30 mouse cellular contexts compared by ENCODE assay signal in the genomic region with DNA sequence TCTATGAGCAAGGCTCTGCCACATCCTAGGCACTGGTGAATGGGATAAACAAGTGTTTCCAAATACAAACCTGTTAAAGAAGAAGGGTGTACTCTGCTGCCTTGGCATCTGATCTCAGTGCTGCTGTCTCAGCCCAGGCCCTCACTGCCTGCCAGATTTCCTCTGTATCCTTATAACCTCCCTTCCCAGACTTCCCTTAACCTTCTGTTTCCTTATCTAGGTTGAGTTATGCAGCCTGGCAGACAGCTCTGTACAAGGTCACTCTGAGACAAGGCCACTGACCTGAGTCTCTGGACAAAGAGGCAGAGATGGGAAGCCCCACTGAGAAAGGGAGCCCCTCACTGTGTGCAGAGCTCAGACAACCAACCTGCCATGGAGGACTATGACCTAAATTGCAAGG. TPM values are rescaled to one million over a fixed set of nuclear protein-coding genes. Genes with fewer than 3 reads are reported as not detected.
DNase-seq lines count a peak whose midpoint lies in the region; ATAC-seq and TF ChIP-seq lines count a peak whose summit lies in the region.
"Had no signal": no experiment of that assay in that cellular context is flagged by ENCODE, and none has a peak within 500 bp of the region (broad histone marks: within the 10 kb centered on the region; RNA-seq: fewer than 3 reads in every experiment).

No protein-coding gene starts in this region.

- H3K4me1 ChIP-seq in heart, embryonic 11.5 days (ENCODE audit: control insufficient read depth, insufficient read depth, low read length), result peaks cover 14% of the 10 kb centered on the region
- peaks cover 6 to 17% of the 10 kb centered on the region in 2 experiments for H3K4me1 ChIP-seq in heart, embryonic 14.5 days (ENCODE audit: control insufficient read depth in 2 of 2, insufficient read depth in 2 of 2, low read length in 2 of 2)
- H3K4me1 ChIP-seq in heart, postnatal 0 days (ENCODE audit: control insufficient read depth, insufficient read depth), result peaks cover 17% of the 10 kb centered on the region
- H3K4me1 ChIP-seq in heart, adult 2 months (ENCODE audit: control insufficient read depth, insufficient read depth, low read length), result peaks cover 5% of the 10 kb centered on the region; the same call in 1 of the 2 replicates
- H3K4me1 ChIP-seq: forebrain, embryonic 10.5 days; forebrain, embryonic 13.5 days had no signal

- no peak overlapping the region for H3K9ac ChIP-seq in heart, embryonic 11.5 days (ENCODE audit: low read depth, low read length)
- H3K9ac ChIP-seq in heart, embryonic 14.5 days (ENCODE audit: low read length), result no peak overlapping the region
- H3K9ac ChIP-seq in heart, postnatal 0 days (replicated peaks; ENCODE audit: low read depth, low read length), result no peak overlapping the region
- H3K9ac ChIP-seq in heart, adult 2 months (ENCODE audit: low read depth, low read length), result no peak overlapping the region
- H3K9ac ChIP-seq: forebrain, embryonic 13.5 days; hindbrain, embryonic 14.5 days had no signal

- no peak; the same call in 1 of the 2 replicates for ATAC-seq in heart, embryonic 11.5 days (replicated peaks; ENCODE audit: insufficient number of reproducible peaks, low FRiP score, low TSS enrichment)
- peak; percentile 66; the same call in 1 of the 2 replicates for ATAC-seq in heart, embryonic 14.5 days (ENCODE audit: insufficient number of reproducible peaks, insufficient read depth, low FRiP score, low read depth)
- ATAC-seq in heart, postnatal 0 days (ENCODE audit: insufficient read depth, low read depth), result peak; percentile 76
- ATAC-seq: forebrain, embryonic 13.5 days; forebrain, embryonic 16.5 days; hindbrain, postnatal 0 days; inflammation-experienced regulatory T-cells, adult 6 months; intestine, embryonic 16.5 days; Patski had no signal

- no peaks in the 10 kb centered on the region for H3K9me3 ChIP-seq in heart, embryonic 11.5 days (replicated peaks; ENCODE audit: control insufficient read depth, low read length)
- H3K9me3 ChIP-seq in heart, embryonic 14.5 days (ENCODE audit: control insufficient read depth, low read length), result no peaks in the 10 kb centered on the region
- no peaks in the 10 kb centered on the region for H3K9me3 ChIP-seq in heart, postnatal 0 days (replicated peaks; ENCODE audit: control insufficient read depth, low read length)
- H3K9me3 ChIP-seq: forebrain, embryonic 10.5 days; forebrain, embryonic 13.5 days; G1E had no signal

- H3K27me3 ChIP-seq in heart, embryonic 11.5 days (ENCODE audit: control insufficient read depth, insufficient read depth, low read length), result no peaks in the 10 kb centered on the region
- H3K27me3 ChIP-seq in heart, embryonic 14.5 days (ENCODE audit: control insufficient read depth, insufficient read depth, low read length), result no peaks in the 10 kb centered on the region
- no peaks in the 10 kb centered on the region for H3K27me3 ChIP-seq in heart, postnatal 0 days (ENCODE audit: control insufficient read depth, insufficient read depth, low read length)
- H3K27me3 ChIP-seq in heart, adult 2 months (ENCODE audit: control insufficient read depth, insufficient read depth, low read length), result no peaks in the 10 kb centered on the region
- H3K27me3 ChIP-seq: CH12.LX; forebrain, embryonic 13.5 days; Patski had no signal

- H3K27ac ChIP-seq in heart, embryonic 11.5 days (ENCODE audit: low read depth, low read length), result peak overlapping the region; percentile 66
- H3K27ac ChIP-seq in heart, embryonic 14.5 days (replicated peaks in 1 of 2; ENCODE audit: control insufficient read depth in 1 of 2, insufficient read depth in 1 of 2, low read depth in 2 of 2, low read length in 2 of 2), result peak overlapping the region; percentile 64 to 76
- peak overlapping the region; percentile 59 for H3K27ac ChIP-seq in heart, postnatal 0 days (ENCODE audit: low read depth)
- H3K27ac ChIP-seq in heart, adult 2 months, result no peak overlapping the region
- H3K27ac ChIP-seq: forebrain, embryonic 10.5 days; forebrain, embryonic 13.5 days; hindbrain, embryonic 14.5 days; hindbrain, postnatal 0 days had no signal

- H3K4me3 ChIP-seq in heart, embryonic 11.5 days (ENCODE audit: low read depth, low read length), result no peak overlapping the region
- no peak overlapping the region for H3K4me3 ChIP-seq in heart, embryonic 14.5 days (ENCODE audit: control insufficient read depth in 1 of 2, insufficient read depth in 1 of 2, low read depth in 1 of 2, low read length in 2 of 2)
- no peak overlapping the region for H3K4me3 ChIP-seq in heart, postnatal 0 days (ENCODE audit: low read depth, low read length)
- no peak overlapping the region for H3K4me3 ChIP-seq in heart, adult 2 months
- H3K4me3 ChIP-seq: forebrain, embryonic 10.5 days; forebrain, embryonic 13.5 days had no signal

- TF ChIP-seq CTCF in heart, postnatal 0 days (IDR thresholded peaks at IDR 0.05; ENCODE audit: low read depth), result no peak
- no peak for TF ChIP-seq CTCF in heart, adult 2 months (IDR thresholded peaks at IDR 0.05)

- intact Hi-C loops in heart, adult 2 months (cut with DNase I), result no loop called here

- H3K4me2 ChIP-seq in heart, embryonic 11.5 days, result no peak overlapping the region
- no peak overlapping the region for H3K4me2 ChIP-seq in heart, embryonic 14.5 days (ENCODE audit: low read length)
- H3K4me2 ChIP-seq in heart, postnatal 0 days (ENCODE audit: low read depth, low read length), result no peak overlapping the region
- H3K4me2 ChIP-seq: forebrain, embryonic 13.5 days; hindbrain, embryonic 14.5 days had no signal

- no peak for TF ChIP-seq POLR2A in heart, adult 2 months (IDR thresholded peaks at IDR 0.05; ENCODE audit: insufficient read depth, low read depth, low read length)

- H3K36me3 ChIP-seq in heart, embryonic 11.5 days (ENCODE audit: control insufficient read depth, insufficient read depth, low read length), result peaks cover 26% of the 10 kb centered on the region
- peaks cover 82% of the 10 kb centered on the region for H3K36me3 ChIP-seq in heart, embryonic 14.5 days (ENCODE audit: control insufficient read depth, insufficient read depth, low read length)
- H3K36me3 ChIP-seq in heart, postnatal 0 days (replicated peaks; ENCODE audit: control insufficient read depth, insufficient read depth, low read length), result peaks cover 77% of the 10 kb centered on the region
- peaks cover 8% of the 10 kb centered on the region for H3K36me3 ChIP-seq in heart, adult 2 months (ENCODE audit: control insufficient read depth, insufficient read depth, low read length)

- H3K79me2 ChIP-seq in heart, adult 2 months (replicated peaks; ENCODE audit: control insufficient read depth, insufficient read depth, low read length), result no peaks in the 10 kb centered on the region

- no peak for TF ChIP-seq EP300 in heart, postnatal 0 days (IDR thresholded peaks at IDR 0.05; ENCODE audit: low read depth)
- no peak for TF ChIP-seq EP300 in heart, adult 2 months (IDR thresholded peaks at IDR 0.05; ENCODE audit: insufficient read depth, low read depth, low read length)

- DNase-seq in adrenal gland, adult 2 months, result peak; percentile 25
- no peak for DNase-seq in adrenal gland, postnatal 10 days
- no peak for DNase-seq in heart, adult 9 months (ENCODE audit: low spot score in 2 of 2)
- no peak for DNase-seq in heart, adult 8-10 months (ENCODE audit: low spot score)
- peak; percentile 37 for DNase-seq in heart, postnatal 0 days (ENCODE audit: low spot score)
- DNase-seq in heart, adult 2 months, result no peak
- DNase-seq: adrenal gland, postnatal 25 days; B cell, adult 2 months; cerebellum, adult 18-20 months; cerebellum, adult 9-10 months; cerebellum, postnatal 14 days; gastrocnemius, postnatal 10 days; gastrocnemius, postnatal 36 days; kidney, adult 18-20 months; kidney, adult 9 months; kidney, postnatal 14 days had no signal

RNA-seq across cellular contexts. Expression of gene Klhdc2, which starts 21.9 kb away (rescaled TPM):
- total RNA-seq in adrenal gland, adult 2 months (2021), result 10 to 100 TPM; 41.6 to 66.7 TPM
- 69.8 and 83.5 TPM in 2 replicates for polyA plus RNA-seq in adrenal gland, adult 2 months (2012; rRNA removed)
- total RNA-seq in adrenal gland, postnatal 10 days (2021), result 10 to 100 TPM; 67.7 to 80.8 TPM
- polyA plus RNA-seq in heart, embryonic 11.5 days (2014; fragmentation: Nextera tagmentation; extraction: Ambion mirVana), result 151 and 157 TPM in 2 replicates
- polyA plus RNA-seq in heart, embryonic 14.5 days (2014; fragmentation: Nextera tagmentation; extraction: Ambion mirVana), result 137 and 144 TPM in 2 replicates
- total RNA-seq in heart, adult 8-10 months (2022), result 100 to 1,000 TPM in 3 of 4 experiments, 10 to 100 TPM in 1; 100.0 to 112 (median 105) TPM
- 168 and 198 TPM in 2 replicates for total RNA-seq in heart, postnatal 0 days (2014; rRNA removed; ENCODE audit: low replicate concordance)
- 128 and 134 TPM in 2 replicates for polyA plus RNA-seq in heart, postnatal 0 days (2015; fragmentation: Nextera tagmentation; extraction: Ambion mirVana)
- 100 to 1,000 TPM in 1 of 2 experiments, 10 to 100 TPM in 1; 93.1 to 114 TPM for total RNA-seq in heart, adult 2 months (2021)
- polyA plus RNA-seq in heart, adult 2 months (2012; rRNA removed), result 46.7 and 81.4 TPM in 2 replicates

RNA-seq across cellular contexts. Expression of gene Nemf, which starts 38.5 kb away (rescaled TPM):
- total RNA-seq in adrenal gland, adult 2 months (2021), result 10 to 100 TPM; 40.8 to 41.5 TPM
- 0.61 and 0.86 TPM in 2 replicates for polyA plus RNA-seq in adrenal gland, adult 2 months (2012; rRNA removed)
- total RNA-seq in adrenal gland, postnatal 10 days (2021), result 10 to 100 TPM; 33.9 to 39.0 TPM
- polyA plus RNA-seq in heart, embryonic 11.5 days (2014; fragmentation: Nextera tagmentation; extraction: Ambion mirVana), result 62.1 and 69.9 TPM in 2 replicates
- 62.7 and 62.9 TPM in 2 replicates for polyA plus RNA-seq in heart, embryonic 14.5 days (2014; fragmentation: Nextera tagmentation; extraction: Ambion mirVana)
- total RNA-seq in heart, adult 8-10 months (2022), result 10 to 100 TPM; 18.9 to 22.6 (median 20.7) TPM
- 12.1 and 23.2 TPM in 2 replicates for total RNA-seq in heart, postnatal 0 days (2014; rRNA removed; ENCODE audit: low replicate concordance)
- polyA plus RNA-seq in heart, postnatal 0 days (2015; fragmentation: Nextera tagmentation; extraction: Ambion mirVana), result 45.7 and 45.9 TPM in 2 replicates
- 10 to 100 TPM; 21.9 to 22.7 TPM for total RNA-seq in heart, adult 2 months (2021)
- polyA plus RNA-seq in heart, adult 2 months (2012; rRNA removed), result 3.8 and 10.5 TPM in 2 replicates

RNA-seq across cellular contexts. Expression of gene Arf6, which starts 53.5 kb away (rescaled TPM):
- total RNA-seq in adrenal gland, adult 2 months (2021), result 100 to 1,000 TPM; 112 to 123 TPM
- 123 and 157 TPM in 2 replicates for polyA plus RNA-seq in adrenal gland, adult 2 months (2012; rRNA removed)
- total RNA-seq in adrenal gland, postnatal 10 days (2021), result 100 to 1,000 TPM in 1 of 2 experiments, 10 to 100 TPM in 1; 94.9 to 116 TPM
- polyA plus RNA-seq in heart, embryonic 11.5 days (2014; fragmentation: Nextera tagmentation; extraction: Ambion mirVana), result 38.0 and 41.6 TPM in 2 replicates
- 41.5 and 49.9 TPM in 2 replicates for polyA plus RNA-seq in heart, embryonic 14.5 days (2014; fragmentation: Nextera tagmentation; extraction: Ambion mirVana)
- 10 to 100 TPM; 33.7 to 39.7 (median 39.6) TPM for total RNA-seq in heart, adult 8-10 months (2022)
- 115 and 155 TPM in 2 replicates for total RNA-seq in heart, postnatal 0 days (2014; rRNA removed; ENCODE audit: low replicate concordance)
- 32.4 and 35.6 TPM in 2 replicates for polyA plus RNA-seq in heart, postnatal 0 days (2015; fragmentation: Nextera tagmentation; extraction: Ambion mirVana)
- 10 to 100 TPM; 35.0 to 38.7 TPM for total RNA-seq in heart, adult 2 months (2021)
- polyA plus RNA-seq in heart, adult 2 months (2012; rRNA removed), result 30.3 and 32.9 TPM in 2 replicates

RNA-seq across cellular contexts. Expression of gene Gm9887, which starts 53.8 kb away (rescaled TPM):
- 1 to 10 TPM; 1.2 TPM for total RNA-seq in adrenal gland, adult 2 months (2021)
- 3.8 and 3.9 TPM in 2 replicates for polyA plus RNA-seq in adrenal gland, adult 2 months (2012; rRNA removed)
- under 1 TPM in 1 of 2 experiments, not detected in 1; 0.63 TPM for total RNA-seq in adrenal gland, postnatal 10 days (2021)
- 1.3 and 1.5 TPM in 2 replicates for polyA plus RNA-seq in heart, embryonic 11.5 days (2014; fragmentation: Nextera tagmentation; extraction: Ambion mirVana)
- 1.5 and 1.7 TPM in 2 replicates for polyA plus RNA-seq in heart, embryonic 14.5 days (2014; fragmentation: Nextera tagmentation; extraction: Ambion mirVana)
- 1 to 10 TPM in 1 of 4 experiments, under 1 TPM in 3; 0.63 to 1.3 (median 0.77) TPM for total RNA-seq in heart, adult 8-10 months (2022)
- total RNA-seq in heart, postnatal 0 days (2014; rRNA removed; ENCODE audit: low replicate concordance), result not detected in 2 replicates
- polyA plus RNA-seq in heart, postnatal 0 days (2015; fragmentation: Nextera tagmentation; extraction: Ambion mirVana), result 0.55 and 1.9 TPM in 2 replicates
- under 1 TPM; 0.39 to 0.84 TPM for total RNA-seq in heart, adult 2 months (2021)
- polyA plus RNA-seq in heart, adult 2 months (2012; rRNA removed), result 0.80 TPM in 1 of 2 replicates, not detected in the other
- total RNA-seq: gastrocnemius, adult 18-20 months; gastrocnemius, postnatal 36 days; granulocyte monocyte progenitor cell, adult 5-6 weeks; hindbrain, postnatal 0 days had no signal
- polyA plus RNA-seq: inflammation-experienced regulatory T-cells, adult 6 months had no signal

Comparison
In these comparisons a context has a peak if more than half of its experiments do, and no peak if none do; other contexts are left out.
1. DNase-seq: peak in adrenal gland, adult 2 months (single experiment) and heart, postnatal 0 days (single experiment); none in adrenal gland, postnatal 10 days (single experiment), heart, adult 9 months (0 of 2), heart, adult 8-10 months (single experiment) and heart, adult 2 months (0 of 2).